ENCODE assay signal across 9 mouse cellular contexts in genomic region chr5:147299255-147300000, GRCm38 (mm10). TPM values are rescaled to one million over a fixed set of nuclear protein-coding genes. Genes with fewer than 3 reads are reported as not detected.
A peak's percentile ranks its signal among the peaks of the same experiment; 100 is the strongest.
DNase-seq lines count a peak whose midpoint lies in the region; ATAC-seq and TF ChIP-seq lines count a peak whose summit lies in the region.
"Had no signal": no experiment of that assay in that cellular context is flagged by ENCODE, and none has a peak within 500 bp of the region (broad histone marks: within the 10 kb centered on the region; RNA-seq: fewer than 3 reads in every experiment).

No protein-coding gene starts in this region.

- peak overlapping the region; percentile 16 for H3K4me2 ChIP-seq in forebrain, embryonic 13.5 days
- peak overlapping the region; percentile 56 for H3K4me2 ChIP-seq in lung, embryonic 14.5 days

- WGBS in forebrain, embryonic 13.5 days: under 1% methylated on average over 39 of the region's 41 CpGs
- under 1% methylated on average over 41 of the region's 41 CpGs for WGBS in lung, embryonic 14.5 days

- peaks cover 97% of the 10 kb centered on the region for H3K27me3 ChIP-seq in forebrain, embryonic 13.5 days
- H3K27me3 ChIP-seq in lung, embryonic 14.5 days (ENCODE audit: insufficient read depth, low read length): peaks cover 95% of the 10 kb centered on the region

- no peaks in the 10 kb centered on the region for H3K9me3 ChIP-seq in forebrain, embryonic 13.5 days (replicated peaks)
- H3K9me3 ChIP-seq in lung, embryonic 14.5 days (ENCODE audit: low read depth, low read length): no peaks in the 10 kb centered on the region

- H3K9ac ChIP-seq in forebrain, embryonic 13.5 days: no peak overlapping the region
- H3K9ac ChIP-seq in lung, embryonic 14.5 days: no peak overlapping the region

- H3K4me1 ChIP-seq in forebrain, embryonic 13.5 days: peaks cover 9% of the 10 kb centered on the region
- H3K4me1 ChIP-seq in lung, embryonic 14.5 days (ENCODE audit: insufficient read depth): 0 out of 2 replicates have a peak, but pooled peaks cover 3% of the 10 kb centered on the region

- ATAC-seq in forebrain, embryonic 13.5 days: peak; percentile 45; the same call in 1 of the 2 replicates
- peak; percentile 83 for ATAC-seq in lung, embryonic 14.5 days (ENCODE audit: insufficient read depth)
- ATAC-seq in neutrophil, adult 5-6 weeks (ENCODE audit: extremely low read depth, insufficient number of reproducible peaks, low FRiP score, poor library complexity, severe bottlenecking): peak; percentile 34; the same call in 1 of the 2 replicates

- H3K36me3 ChIP-seq in forebrain, embryonic 13.5 days (ENCODE audit: poor library complexity, severe bottlenecking): no peaks in the 10 kb centered on the region
- H3K36me3 ChIP-seq in lung, embryonic 14.5 days (ENCODE audit: insufficient read depth): no peaks in the 10 kb centered on the region

- peak overlapping the region; percentile 15; the same call in 1 of the 2 replicates for H3K4me3 ChIP-seq in forebrain, embryonic 13.5 days
- H3K4me3 ChIP-seq in lung, embryonic 14.5 days (ENCODE audit: low read depth, low read length): peak overlapping the region; percentile 24

- H3K27ac ChIP-seq in forebrain, embryonic 13.5 days: no peak overlapping the region
- no peak overlapping the region for H3K27ac ChIP-seq in lung, embryonic 14.5 days (ENCODE audit: low read depth)

- peak; percentile 76 for TF ChIP-seq CTCF in lung, embryonic 14.5 days (IDR thresholded peaks at IDR 0.05; ENCODE audit: low read depth)

- DNase-seq in right cerebral cortex, adult 18-20 months: peak; percentile 11
- DNase-seq in right cerebral cortex, postnatal 4 days: no peak
- DNase-seq in adrenal gland, postnatal 10 days: peak; percentile 61
- peak; percentile 21 for DNase-seq in kidney, adult 11 months
- peak; percentile 88 for DNase-seq in lung, embryonic 14.5 days
- DNase-seq in frontal cortex, postnatal 14 days (ENCODE audit: low spot score in 2 of 2): no peak

RNA-seq across cellular contexts. Expression of gene Cdx2, which starts 7.6 kb away (rescaled TPM):
- total RNA-seq in adrenal gland, postnatal 10 days (2021): not detected
- polyA plus RNA-seq in forebrain, embryonic 13.5 days (2015; fragmentation: Nextera tagmentation; extraction: Ambion mirVana): not detected in 2 replicates
- polyA plus RNA-seq in lung, embryonic 14.5 days (2014; fragmentation: Nextera tagmentation; extraction: Ambion mirVana): not detected in 2 replicates
- total RNA-seq in neutrophil, adult 5-6 weeks (2017): not detected in 2 replicates
- total RNA-seq: heart, adult 18-20 months had no signal

RNA-seq across cellular contexts. Expression of gene Urad, which starts 22.8 kb away (rescaled TPM):
- total RNA-seq in adrenal gland, postnatal 10 days (2021): 10 to 100 TPM in 1 of 2 experiments, 1 to 10 TPM in 1; 6.1 to 14.8 TPM
- not detected in 2 replicates for polyA plus RNA-seq in forebrain, embryonic 13.5 days (2015; fragmentation: Nextera tagmentation; extraction: Ambion mirVana)
- not detected in 2 replicates for polyA plus RNA-seq in lung, embryonic 14.5 days (2014; fragmentation: Nextera tagmentation; extraction: Ambion mirVana)
- not detected in 2 replicates for total RNA-seq in neutrophil, adult 5-6 weeks (2017)
- total RNA-seq: heart, adult 18-20 months had no signal

RNA-seq across cellular contexts. Expression of gene Pdx1, which starts 29.7 kb away (rescaled TPM):
- total RNA-seq in adrenal gland, postnatal 10 days (2021): not detected
- polyA plus RNA-seq in forebrain, embryonic 13.5 days (2015; fragmentation: Nextera tagmentation; extraction: Ambion mirVana): not detected in 2 replicates
- polyA plus RNA-seq in lung, embryonic 14.5 days (2014; fragmentation: Nextera tagmentation; extraction: Ambion mirVana): not detected in 2 replicates
- not detected in 2 replicates for total RNA-seq in neutrophil, adult 5-6 weeks (2017)
- total RNA-seq: heart, adult 18-20 months had no signal

Comparison
In these comparisons a context has a peak if more than half of its experiments do, and no peak if none do; other contexts are left out.
1. DNase-seq: peak in right cerebral cortex, adult 18-20 months (single experiment), adrenal gland, postnatal 10 days (single experiment), kidney, adult 11 months (single experiment) and lung, embryonic 14.5 days (single experiment); none in right cerebral cortex, postnatal 4 days (single experiment) and frontal cortex, postnatal 14 days (0 of 2).
2. Peak in every context shown above with its lines, with median percentiles within 50 percentile points of each other: ATAC-seq.